Mouse (Mus musculus) heart, postnatal 0 days (tissue): ENCODE data around the gene Smtn. TPM values are rescaled to one million over a fixed set of nuclear protein-coding genes. Genes with fewer than 3 reads are reported as not detected.

ENCODE experiments used
- ATAC-seq: fragments of 200-750 bp; cut with Nextera tagmentation; 2 replicates; pipeline ENCODE4 v1.8.0; 2017; ENCODE audit warnings: low read depth, moderate number of reproducible peaks, moderate library complexity; ENCODE audit not compliant: insufficient read depth
- DNase-seq: peaks from one replicate; pipeline ENCODE4 v3.0.0-alpha.2; 2016; ENCODE audit warnings: low spot score
- H3K27ac ChIP-seq: fragments of 300-500 bp; sonication (generic); 2 replicates; pipeline ENCODE4 v1.5.1; 2014; ENCODE audit warnings: low read depth, mild to moderate bottlenecking
- H3K27me3 ChIP-seq: fragments of 300-500 bp; sonication (generic); 2 replicates; pipeline ENCODE4 v1.6.1; 2014; ENCODE audit warnings: low read length, mixed read lengths; ENCODE audit not compliant: control insufficient read depth, insufficient read depth
- H3K36me3 ChIP-seq: fragments of 300-500 bp; sonication (generic); replicated peaks from 2 replicates; pipeline ENCODE4 v1.6.1; 2014; ENCODE audit warnings: low read length, mixed read lengths; ENCODE audit not compliant: control insufficient read depth, insufficient read depth
- H3K4me1 ChIP-seq: fragments of 300-500 bp; sonication (generic); 2 replicates; pipeline ENCODE4 v1.6.1; 2014; ENCODE audit warnings: antibody characterized with exemption; ENCODE audit not compliant: control insufficient read depth, insufficient read depth
- H3K4me2 ChIP-seq: fragments of 300-500 bp; sonication (generic); 2 replicates; pipeline ENCODE4 v1.6.1; 2014; ENCODE audit warnings: low read depth, mild to moderate bottlenecking, low read length, moderate library complexity
- H3K4me3 ChIP-seq: fragments of 300-500 bp; sonication (generic); 2 replicates; pipeline ENCODE4 v1.5.1; 2014; ENCODE audit warnings: low read depth, low read length
- H3K9ac ChIP-seq: fragments of 300-500 bp; sonication (generic); replicated peaks from 2 replicates; pipeline ENCODE4 v1.6.1; 2014; ENCODE audit warnings: low read depth, low read length, mixed read lengths
- H3K9me3 ChIP-seq: fragments of 300-500 bp; sonication (generic); replicated peaks from 2 replicates; pipeline ENCODE4 v1.6.1; 2016; ENCODE audit warnings: low read length; ENCODE audit not compliant: control insufficient read depth
- CTCF ChIP-seq: IDR thresholded peaks from 2 replicates; pipeline ENCODE4 v1.5.1; 2016; ENCODE audit warnings: antibody characterized with exemption, control low read depth, low read depth
- EP300 ChIP-seq: IDR thresholded peaks from 2 replicates; pipeline ENCODE4 v1.6.1; 2016; ENCODE audit warnings: antibody characterized with exemption, low read depth
- WGBS: fragments of 180-500 bp; shearing (Covaris S2); extraction: QIAGEN DNeasy Blood & Tissue Kit; methylation state at CpG from one replicate; pipeline ENCODE4 v1.1.7; 2014; 5-methylcytosine and 5-hydroxymethylcytosine counted together
- polyA plus RNA-seq: library from polyadenylated mRNA; unstranded; fragments of >200 nt; fragmentation: Nextera tagmentation; extraction: Ambion mirVana; gene quantifications from 2 replicates; pipeline ENCODE4 v1.2.1, GENCODE M21; 2015
- total RNA-seq: library from RNA; depleted of rRNA; stranded (reverse); fragments of >200 nt; gene quantifications from 2 replicates; pipeline ENCODE4 v1.2.3, GENCODE M21; 2014; ENCODE audit warnings: low replicate concordance

Gene Smtn
- total and polyA plus RNA-seq, 2 experiments from 2014 or later: 94.2 to 104 TPM

DNA sequence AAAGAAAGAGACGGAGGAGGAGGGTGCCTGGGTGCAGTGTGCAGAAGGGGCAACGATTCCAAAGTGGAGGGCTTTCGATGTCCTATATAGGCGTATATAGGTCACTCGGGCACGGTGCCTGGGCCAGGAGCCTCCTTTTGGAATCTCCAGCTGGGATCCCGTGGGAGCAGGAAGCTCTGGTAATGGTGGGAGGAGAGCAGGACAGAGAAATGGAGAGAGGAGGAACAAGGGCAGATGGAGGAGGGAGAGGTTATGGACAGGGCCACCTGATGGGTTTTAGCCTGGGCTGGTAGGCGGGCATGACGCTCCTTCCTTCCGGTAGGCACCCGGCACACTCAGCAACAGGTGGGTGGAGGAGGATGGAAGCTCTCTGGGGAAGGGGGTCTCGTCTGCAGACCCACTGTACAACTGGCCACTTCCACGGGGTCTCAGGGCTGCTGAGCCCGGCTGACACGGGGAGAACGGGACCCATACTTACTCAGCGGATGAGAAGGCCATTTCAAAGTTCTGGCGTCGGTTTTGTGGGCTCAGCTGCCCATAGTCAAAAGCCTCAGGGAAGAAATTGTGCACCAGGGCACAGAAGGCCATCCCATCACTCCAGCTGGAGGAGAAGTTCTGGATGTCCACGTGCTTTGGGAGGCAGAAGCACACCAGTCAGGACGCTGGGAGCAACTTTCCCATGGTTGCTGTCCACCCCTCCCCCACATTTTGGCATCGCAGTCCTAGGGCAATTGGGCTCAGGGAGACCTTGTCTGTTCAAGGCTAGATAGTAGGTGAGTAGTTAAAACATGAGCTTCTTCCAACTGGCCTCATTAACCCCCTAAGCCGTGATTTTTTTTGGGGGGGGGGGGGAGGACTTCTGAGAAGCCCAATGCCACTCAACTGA, 18.8 kb downstream of the Smtn start:
- WGBS: 81% methylated on average over 23 of the region's 23 CpGs
- DNase-seq (no peak), ATAC-seq (no peak)
- Histone ChIP-seq H3K4me2 (no peak overlapping the region), H3K36me3 (peaks cover 76% of the 10 kb centered on the region), H3K4me3 (no peak overlapping the region), H3K27me3 (no peaks in the 10 kb centered on the region), H3K27ac (no peak overlapping the region), H3K4me1 (peaks cover 20% of the 10 kb centered on the region; the same call in 1 of the 2 replicates), H3K9ac (no peak overlapping the region), H3K9me3 (no peaks in the 10 kb centered on the region)
- no peak for TF ChIP-seq CTCF
- no peak for TF ChIP-seq EP300

- Histone ChIP-seq H3K27ac (no peak overlapping the region), H3K36me3 (peaks cover 70% of the 10 kb centered on the region), H3K4me2 (no peak overlapping the region), H3K9me3 (no peaks in the 10 kb centered on the region), H3K4me3 (no peak overlapping the region), H3K9ac (no peak overlapping the region), H3K27me3 (no peaks in the 10 kb centered on the region), H3K4me1 (peaks cover 17% of the 10 kb centered on the region; the same call in 1 of the 2 replicates)
- TF ChIP-seq CTCF: no peak
- no peak for TF ChIP-seq EP300
- ATAC-seq (no peak), DNase-seq (no peak)
- WGBS: 80% methylated on average over 14 of the region's 14 CpGs
Observed at GRCm38 (mm10) chr11:3520919-3521318, 19.5 kb downstream of the Smtn start.

DNA sequence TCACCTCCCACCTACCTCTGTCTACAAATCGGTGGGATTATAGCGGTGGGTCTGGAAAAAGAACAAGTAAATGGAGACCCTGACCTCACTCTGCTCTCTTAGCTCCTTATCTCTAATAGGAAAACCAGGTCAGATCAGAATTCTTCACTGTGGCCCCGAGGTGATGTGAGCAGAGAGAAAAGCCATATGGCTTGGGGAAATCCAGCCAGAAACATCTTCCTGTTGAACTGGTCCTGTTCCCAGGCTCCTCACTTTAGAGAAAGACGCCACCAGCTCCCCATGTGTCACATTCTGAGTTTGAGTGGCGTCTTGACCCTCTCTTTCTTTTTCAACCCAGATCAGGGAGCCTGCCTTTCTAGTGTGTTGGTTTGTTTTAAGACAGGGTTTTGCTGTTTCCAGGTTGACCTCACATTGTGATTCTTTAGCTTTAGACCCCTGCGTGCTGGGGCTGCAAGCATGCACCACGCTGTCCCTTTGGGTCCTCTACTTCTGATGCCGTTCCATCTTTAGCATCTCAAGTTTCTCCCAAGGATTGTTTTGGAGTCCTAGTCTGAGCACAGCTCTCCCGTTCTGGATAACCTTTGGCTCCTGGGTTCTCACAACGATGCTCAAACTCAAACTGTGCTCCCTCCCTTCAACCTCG, 20.5 kb downstream of the Smtn start:
- WGBS: 56% methylated on average over 11 of the region's 11 CpGs
- Histone ChIP-seq H3K9ac (no peak overlapping the region), H3K36me3 (peaks cover 59% of the 10 kb centered on the region), H3K27ac (no peak overlapping the region), H3K4me1 (peaks cover 21% of the 10 kb centered on the region; the same call in 1 of the 2 replicates), H3K4me3 (no peak overlapping the region), H3K9me3 (no peaks in the 10 kb centered on the region), H3K4me2 (no peak overlapping the region), H3K27me3 (no peaks in the 10 kb centered on the region)
- TF ChIP-seq CTCF (no peak), EP300 (no peak)
- DNase-seq (no peak), ATAC-seq (no peak)

GRCm38 (mm10) chr11:3519051-3519726, 21.2 kb downstream of the Smtn start:
- Histone ChIP-seq H3K27me3 (no peaks in the 10 kb centered on the region), H3K4me1 (peaks cover 22% of the 10 kb centered on the region), H3K4me2 (no peak overlapping the region), H3K9ac (no peak overlapping the region), H3K27ac (no peak overlapping the region), H3K9me3 (no peaks in the 10 kb centered on the region), H3K4me3 (no peak overlapping the region), H3K36me3 (peaks cover 52% of the 10 kb centered on the region)
- WGBS: 62% methylated on average over 4 of the region's 4 CpGs
- no peak for DNase-seq
- ATAC-seq: no peak
- TF ChIP-seq CTCF (no peak), EP300 (no peak)

GRCm38 (mm10) chr11:3517846-3518732, 22.3 kb downstream of the Smtn start:
- no peaks in the 10 kb centered on the region for H3K27me3 ChIP-seq
- H3K4me2 ChIP-seq: peak overlapping the region; percentile 61
- DNase-seq: no peak
- no peak for ATAC-seq
- H3K9me3 ChIP-seq: no peaks in the 10 kb centered on the region
- H3K4me1 ChIP-seq: peaks cover 26% of the 10 kb centered on the region
- no peak overlapping the region for H3K9ac ChIP-seq
- H3K27ac ChIP-seq: no peak overlapping the region
- no peak overlapping the region for H3K4me3 ChIP-seq
- WGBS: 43% methylated on average over 13 of the region's 13 CpGs
- peaks cover 41% of the 10 kb centered on the region for H3K36me3 ChIP-seq
- TF ChIP-seq CTCF: no peak
